Mouse (Mus musculus): ENCODE data around the gene Pbld1. TPM values are rescaled to one million over a fixed set of nuclear protein-coding genes. Genes with fewer than 3 reads are reported as not detected.
A peak's percentile ranks its signal among the peaks of the same experiment; 100 is the strongest.

Pbld1 gene
- polyA plus RNA-seq, 1 experiment from 2014 or later, result 0.83 TPM

GRCm38 (mm10) chr10:63098191-63098590 is 38.2 kb downstream of the Pbld1 start:
- Histone ChIP-seq H3K4me1 (ENCODE audit: control insufficient read depth, insufficient read depth, low read length) (peaks cover 5% of the 10 kb centered on the region; the same call in 1 of the 2 replicates), H3K4me2 (ENCODE audit: low read depth, low read length) (no peak overlapping the region), H3K36me3 (ENCODE audit: control insufficient read depth, insufficient read depth, low read length) (no peaks in the 10 kb centered on the region), H3K9ac (replicated peaks; ENCODE audit: low read depth, low read length) (no peak overlapping the region), H3K9me3 (ENCODE audit: control insufficient read depth, low read length) (no peaks in the 10 kb centered on the region), H3K4me3 (ENCODE audit: low read depth, low read length) (no peak overlapping the region), H3K27ac (ENCODE audit: low read depth, low read length) (no peak overlapping the region), H3K27me3 (ENCODE audit: control insufficient read depth, insufficient read depth, low read length) (peaks cover 2% of the 10 kb centered on the region; the same call in 1 of the 2 replicates)
- ATAC-seq (ENCODE audit: low read depth), result no peak
- WGBS, result 50% methylated on average over 12 of the region's 12 CpGs

GRCm38 (mm10) chr10:63099521-63099920 is 39.6 kb downstream of the Pbld1 start, which contains the start of gene Atoh7:
Gene Atoh7, plus strand, starts transcription at chr10:63099651.
- Histone ChIP-seq H3K9ac (replicated peaks; ENCODE audit: low read depth, low read length) (peak within 1 kb of the TSS; percentile 65), H3K4me2 (ENCODE audit: low read depth, low read length) (peak within 1 kb of the TSS; percentile 92), H3K27me3 (ENCODE audit: control insufficient read depth, insufficient read depth, low read length) (peaks cover 2% of the 10 kb centered on the region; the same call in 1 of the 2 replicates), H3K4me3 (ENCODE audit: low read depth, low read length) (peak within 1 kb of the TSS; percentile 58), H3K36me3 (ENCODE audit: control insufficient read depth, insufficient read depth, low read length) (no peaks in the 10 kb centered on the region), H3K27ac (ENCODE audit: low read depth, low read length) (no peak within 1 kb of the TSS), H3K9me3 (ENCODE audit: control insufficient read depth, low read length) (no peaks in the 10 kb centered on the region), H3K4me1 (ENCODE audit: control insufficient read depth, insufficient read depth, low read length) (peaks cover 5% of the 10 kb centered on the region; the same call in 1 of the 2 replicates)
- ATAC-seq (ENCODE audit: low read depth), result 0 out of 2 replicates have a peak, but pooled peaks have one; percentile 1
- 2% methylated on average over 16 of the region's 16 CpGs for WGBS

DNA sequence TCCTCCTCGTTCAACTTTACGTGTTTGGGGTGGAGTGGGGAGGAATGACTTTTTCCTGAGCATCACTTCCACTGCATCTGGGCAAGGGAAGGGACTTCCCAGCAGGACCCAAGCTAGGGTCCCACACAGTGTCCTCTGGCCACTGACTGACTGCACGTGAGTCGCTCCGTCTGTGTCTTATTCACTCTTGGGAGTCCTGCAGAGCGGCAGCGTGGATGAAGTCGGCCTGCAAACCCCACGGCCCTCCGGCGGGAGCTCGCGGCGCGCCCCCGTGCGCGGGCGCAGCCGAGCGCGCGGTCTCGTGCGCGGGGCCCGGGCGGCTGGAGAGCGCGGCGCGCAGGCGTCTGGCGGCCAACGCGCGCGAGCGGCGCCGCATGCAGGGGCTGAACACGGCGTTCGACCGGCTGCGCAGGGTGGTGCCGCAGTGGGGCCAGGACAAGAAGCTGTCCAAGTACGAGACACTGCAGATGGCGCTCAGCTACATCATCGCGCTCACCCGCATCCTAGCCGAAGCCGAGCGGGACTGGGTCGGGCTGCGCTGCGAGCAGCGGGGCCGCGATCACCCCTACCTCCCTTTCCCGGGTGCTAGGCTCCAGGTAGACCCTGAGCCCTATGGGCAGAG is 40.1 kb downstream of the Pbld1 start:
- peaks cover 5% of the 10 kb centered on the region; the same call in 1 of the 2 replicates for H3K4me1 ChIP-seq (ENCODE audit: control insufficient read depth, insufficient read depth, low read length)
- H3K36me3 ChIP-seq (ENCODE audit: control insufficient read depth, insufficient read depth, low read length), result no peaks in the 10 kb centered on the region
- H3K4me2 ChIP-seq (ENCODE audit: low read depth, low read length), result peak overlapping the region; percentile 92
- peaks cover 2% of the 10 kb centered on the region; the same call in 1 of the 2 replicates for H3K27me3 ChIP-seq (ENCODE audit: control insufficient read depth, insufficient read depth, low read length)
- peak overlapping the region; percentile 65 for H3K9ac ChIP-seq (replicated peaks; ENCODE audit: low read depth, low read length)
- peak overlapping the region; percentile 58 for H3K4me3 ChIP-seq (ENCODE audit: low read depth, low read length)
- ATAC-seq (ENCODE audit: low read depth), result peak; percentile 93
- WGBS, result under 1% methylated on average over 58 of the region's 62 CpGs
- H3K27ac ChIP-seq (ENCODE audit: low read depth, low read length), result no peak overlapping the region
- H3K9me3 ChIP-seq (ENCODE audit: control insufficient read depth, low read length), result no peaks in the 10 kb centered on the region

DNA sequence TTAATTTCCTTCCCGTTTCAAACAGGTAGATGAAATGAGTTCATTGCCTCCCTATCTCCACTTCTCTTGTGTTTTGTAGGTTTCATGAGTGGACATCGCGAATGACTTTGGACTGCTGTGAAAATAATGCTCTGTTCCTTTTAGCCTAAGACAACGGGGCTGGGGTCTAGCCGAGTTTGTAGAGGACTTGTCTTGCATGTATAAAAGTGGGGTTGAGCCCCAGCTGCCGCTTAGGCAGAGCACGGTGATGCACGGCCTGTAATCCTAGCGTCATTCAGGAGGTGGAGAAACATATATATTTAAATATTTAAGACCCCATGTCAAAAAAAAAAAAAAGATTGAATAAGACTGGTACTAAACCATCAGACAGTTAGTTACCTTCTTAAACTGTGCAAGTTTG is 40.7 kb downstream of the Pbld1 start:
- Histone ChIP-seq H3K4me2 (ENCODE audit: low read depth, low read length) (peak overlapping the region; percentile 92), H3K27me3 (ENCODE audit: control insufficient read depth, insufficient read depth, low read length) (peaks cover 2% of the 10 kb centered on the region; the same call in 1 of the 2 replicates), H3K9me3 (ENCODE audit: control insufficient read depth, low read length) (no peaks in the 10 kb centered on the region), H3K27ac (ENCODE audit: low read depth, low read length) (no peak overlapping the region), H3K4me1 (ENCODE audit: control insufficient read depth, insufficient read depth, low read length) (peaks cover 5% of the 10 kb centered on the region; the same call in 1 of the 2 replicates), H3K36me3 (ENCODE audit: control insufficient read depth, insufficient read depth, low read length) (no peaks in the 10 kb centered on the region), H3K9ac (replicated peaks; ENCODE audit: low read depth, low read length) (peak overlapping the region; percentile 65), H3K4me3 (ENCODE audit: low read depth, low read length) (peak overlapping the region; percentile 58)
- ATAC-seq (ENCODE audit: low read depth), result peak; percentile 29; the same call in 1 of the 2 replicates
- 5% methylated on average over 9 of the region's 9 CpGs for WGBS

DNA sequence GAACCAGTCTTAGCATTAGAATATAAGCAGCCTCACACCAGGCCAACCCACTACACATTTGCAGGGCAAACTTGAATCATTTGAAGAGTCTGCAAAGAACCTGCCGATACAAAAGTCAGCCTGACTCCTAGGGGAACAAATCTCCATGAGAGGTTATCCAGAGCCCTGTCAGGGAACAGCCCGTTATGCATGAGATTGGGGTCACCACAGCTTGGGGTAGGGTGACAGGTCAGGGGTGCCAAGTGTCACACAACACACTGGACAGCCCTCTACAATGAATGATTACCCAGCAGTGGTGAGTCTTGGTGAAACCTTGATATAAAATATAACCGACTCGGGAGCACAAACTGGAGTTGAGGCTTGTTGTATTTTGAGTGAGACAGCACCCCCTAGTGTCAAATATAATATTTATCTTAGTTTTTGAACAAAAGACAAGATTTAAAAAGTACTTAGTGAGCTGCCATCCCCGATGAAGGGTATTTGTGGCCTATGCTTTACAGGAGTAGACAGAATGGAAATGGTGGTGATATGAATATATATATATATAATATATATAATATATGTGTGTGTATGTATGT is 53.2 kb downstream of the Pbld1 start:
- no peak overlapping the region for H3K9ac ChIP-seq (replicated peaks; ENCODE audit: low read depth, low read length)
- no peak overlapping the region for H3K4me2 ChIP-seq (ENCODE audit: low read depth, low read length)
- no peaks in the 10 kb centered on the region for H3K4me1 ChIP-seq (ENCODE audit: control insufficient read depth, insufficient read depth, low read length)
- no peak for ATAC-seq (ENCODE audit: low read depth)
- WGBS, result 55% methylated on average over 5 of the region's 5 CpGs
- H3K27me3 ChIP-seq (ENCODE audit: control insufficient read depth, insufficient read depth, low read length), result no peaks in the 10 kb centered on the region
- H3K9me3 ChIP-seq (ENCODE audit: control insufficient read depth, low read length), result no peaks in the 10 kb centered on the region
- H3K36me3 ChIP-seq (ENCODE audit: control insufficient read depth, insufficient read depth, low read length), result no peaks in the 10 kb centered on the region
- H3K4me3 ChIP-seq (ENCODE audit: low read depth, low read length), result no peak overlapping the region
- H3K27ac ChIP-seq (ENCODE audit: low read depth, low read length), result no peak overlapping the region

GRCm38 (mm10) chr10:63113716-63114360 is 53.9 kb downstream of the Pbld1 start:
- Histone ChIP-seq H3K27me3 (ENCODE audit: control insufficient read depth, insufficient read depth, low read length) (no peaks in the 10 kb centered on the region), H3K4me3 (ENCODE audit: low read depth, low read length) (no peak overlapping the region), H3K27ac (ENCODE audit: low read depth, low read length) (no peak overlapping the region), H3K36me3 (ENCODE audit: control insufficient read depth, insufficient read depth, low read length) (no peaks in the 10 kb centered on the region), H3K4me1 (ENCODE audit: control insufficient read depth, insufficient read depth, low read length) (no peaks in the 10 kb centered on the region), H3K9ac (replicated peaks; ENCODE audit: low read depth, low read length) (no peak overlapping the region), H3K9me3 (ENCODE audit: control insufficient read depth, low read length) (no peaks in the 10 kb centered on the region), H3K4me2 (ENCODE audit: low read depth, low read length) (no peak overlapping the region)
- no peak for ATAC-seq (ENCODE audit: low read depth)
- WGBS, result 90% methylated on average over 6 of the region's 6 CpGs

GRCm38 (mm10) chr10:63115881-63116280 is 55.9 kb downstream of the Pbld1 start:
- 90% methylated on average over 15 of the region's 15 CpGs for WGBS
- H3K27me3 ChIP-seq (ENCODE audit: control insufficient read depth, insufficient read depth, low read length), result no peaks in the 10 kb centered on the region
- H3K9me3 ChIP-seq (ENCODE audit: control insufficient read depth, low read length), result no peaks in the 10 kb centered on the region
- H3K4me3 ChIP-seq (ENCODE audit: low read depth, low read length), result no peak overlapping the region
- H3K9ac ChIP-seq (replicated peaks; ENCODE audit: low read depth, low read length), result no peak overlapping the region
- no peak for ATAC-seq (ENCODE audit: low read depth)
- no peak overlapping the region for H3K27ac ChIP-seq (ENCODE audit: low read depth, low read length)
- no peak overlapping the region for H3K4me2 ChIP-seq (ENCODE audit: low read depth, low read length)
- no peaks in the 10 kb centered on the region for H3K36me3 ChIP-seq (ENCODE audit: control insufficient read depth, insufficient read depth, low read length)
- no peaks in the 10 kb centered on the region for H3K4me1 ChIP-seq (ENCODE audit: control insufficient read depth, insufficient read depth, low read length)

GRCm38 (mm10) chr10:63116376-63116775 is 56.4 kb downstream of the Pbld1 start:
- Histone ChIP-seq H3K4me2 (ENCODE audit: low read depth, low read length) (no peak overlapping the region), H3K27ac (ENCODE audit: low read depth, low read length) (no peak overlapping the region), H3K9me3 (ENCODE audit: control insufficient read depth, low read length) (no peaks in the 10 kb centered on the region), H3K4me1 (ENCODE audit: control insufficient read depth, insufficient read depth, low read length) (no peaks in the 10 kb centered on the region), H3K9ac (replicated peaks; ENCODE audit: low read depth, low read length) (no peak overlapping the region), H3K4me3 (ENCODE audit: low read depth, low read length) (no peak overlapping the region), H3K27me3 (ENCODE audit: control insufficient read depth, insufficient read depth, low read length) (no peaks in the 10 kb centered on the region), H3K36me3 (ENCODE audit: control insufficient read depth, insufficient read depth, low read length) (no peaks in the 10 kb centered on the region)
- WGBS, result 92% methylated on average over 9 of the region's 9 CpGs
- no peak for ATAC-seq (ENCODE audit: low read depth)

- Histone ChIP-seq H3K27ac (ENCODE audit: low read depth, low read length) (no peak overlapping the region), H3K4me1 (ENCODE audit: control insufficient read depth, insufficient read depth, low read length) (no peaks in the 10 kb centered on the region), H3K4me3 (ENCODE audit: low read depth, low read length) (no peak overlapping the region), H3K27me3 (ENCODE audit: control insufficient read depth, insufficient read depth, low read length) (no peaks in the 10 kb centered on the region), H3K4me2 (ENCODE audit: low read depth, low read length) (no peak overlapping the region), H3K36me3 (ENCODE audit: control insufficient read depth, insufficient read depth, low read length) (no peaks in the 10 kb centered on the region), H3K9me3 (ENCODE audit: control insufficient read depth, low read length) (no peaks in the 10 kb centered on the region), H3K9ac (replicated peaks; ENCODE audit: low read depth, low read length) (no peak overlapping the region)
- ATAC-seq (ENCODE audit: low read depth), result no peak
- 96% methylated on average over 8 of the region's 8 CpGs for WGBS
Observed at GRCm38 (mm10) chr10:63117583-63117982, 57.6 kb downstream of the Pbld1 start.
